ENCODE assay signal across 13 mouse cellular contexts in genomic region chr14:106364767-106365623, GRCm38 (mm10).
DNase-seq lines count a peak whose midpoint lies in the region; ATAC-seq and TF ChIP-seq lines count a peak whose summit lies in the region.
"Had no signal": no experiment of that assay in that cellular context is flagged by ENCODE, and none has a peak within 500 bp of the region (broad histone marks: within the 10 kb centered on the region; RNA-seq: fewer than 3 reads in every experiment).

No protein-coding gene starts in this region.

- TF ChIP-seq CTCF in liver, adult 2 months (IDR thresholded peaks at IDR 0.05; ENCODE audit: low read depth, low read length) = no peak

- no peak overlapping the region for H3K4me2 ChIP-seq in liver, embryonic 12.5 days
- H3K4me2 ChIP-seq in embryonic facial prominence, embryonic 12.5 days (replicated peaks) = no peak overlapping the region; the same call in 1 of the 2 replicates
- H3K4me2 ChIP-seq in limb, embryonic 15.5 days = no peak overlapping the region
- H3K4me2 ChIP-seq in neural tube, embryonic 15.5 days = no peak overlapping the region
- H3K4me2 ChIP-seq: midbrain, embryonic 12.5 days; neural tube, embryonic 13.5 days had no signal

- ATAC-seq in liver, embryonic 12.5 days = no peak
- ATAC-seq in embryonic facial prominence, embryonic 12.5 days (ENCODE audit: insufficient number of reproducible peaks, insufficient read depth, low FRiP score, low TSS enrichment) = no peak
- ATAC-seq in limb, embryonic 15.5 days (ENCODE audit: insufficient number of reproducible peaks, low FRiP score, low TSS enrichment, low read depth) = no peak
- no peak for ATAC-seq in neural tube, embryonic 15.5 days (ENCODE audit: low FRiP score)
- ATAC-seq: forebrain, embryonic 14.5 days had no signal

- DNase-seq in liver, adult 2 months (ENCODE audit: extremely low read depth, low read depth, low spot score) = peak; percentile 13
- peak; percentile 3 for DNase-seq in heart, postnatal 25 days (ENCODE audit: low spot score)
- DNase-seq in left cerebral cortex, adult 9 months (ENCODE audit: low spot score in 2 of 2) = no peak
- DNase-seq in cerebellum, postnatal 14 days = no peak
- DNase-seq: right cerebral cortex, postnatal 4 days had no signal

- H3K27ac ChIP-seq in liver, adult 2 months (replicated peaks; ENCODE audit: insufficient read depth, low read depth, low read length) = no peak overlapping the region
- no peak overlapping the region for H3K27ac ChIP-seq in liver, embryonic 12.5 days
- H3K27ac ChIP-seq in embryonic facial prominence, embryonic 12.5 days = peak overlapping the region; percentile 30; the same call in 1 of the 2 replicates
- H3K27ac ChIP-seq in limb, embryonic 15.5 days = 0 out of 2 replicates have a peak overlapping the region, but pooled peaks have one; percentile 22
- no peak overlapping the region for H3K27ac ChIP-seq in neural tube, embryonic 15.5 days (replicated peaks)
- H3K27ac ChIP-seq: midbrain, embryonic 12.5 days; neural tube, embryonic 13.5 days had no signal

- no peaks in the 10 kb centered on the region for H3K79me2 ChIP-seq in liver, adult 2 months (ENCODE audit: control insufficient read depth, insufficient read depth, low read length)

- no peak overlapping the region for H3K4me3 ChIP-seq in liver, adult 2 months (ENCODE audit: insufficient read depth, low read depth, low read length)
- H3K4me3 ChIP-seq in liver, embryonic 12.5 days = no peak overlapping the region
- no peak overlapping the region for H3K4me3 ChIP-seq in embryonic facial prominence, embryonic 12.5 days
- H3K4me3 ChIP-seq in limb, embryonic 15.5 days = no peak overlapping the region
- H3K4me3 ChIP-seq in neural tube, embryonic 15.5 days (replicated peaks) = no peak overlapping the region
- H3K4me3 ChIP-seq: midbrain, embryonic 12.5 days; neural tube, embryonic 13.5 days had no signal

- intact Hi-C loops in heart, postnatal 25 days (cut with DNase I) = no loop called here

- no peaks in the 10 kb centered on the region for H3K36me3 ChIP-seq in liver, adult 2 months (ENCODE audit: control insufficient read depth, insufficient read depth, low read length)
- H3K36me3 ChIP-seq in liver, embryonic 12.5 days = no peaks in the 10 kb centered on the region
- no peaks in the 10 kb centered on the region for H3K36me3 ChIP-seq in embryonic facial prominence, embryonic 12.5 days
- no peaks in the 10 kb centered on the region for H3K36me3 ChIP-seq in limb, embryonic 15.5 days
- H3K36me3 ChIP-seq in neural tube, embryonic 15.5 days = no peaks in the 10 kb centered on the region
- H3K36me3 ChIP-seq: midbrain, embryonic 12.5 days; neural tube, embryonic 13.5 days had no signal

- no peak overlapping the region for H3K9ac ChIP-seq in liver, adult 2 months (ENCODE audit: low read depth, low read length)
- H3K9ac ChIP-seq in liver, embryonic 12.5 days = no peak overlapping the region
- H3K9ac ChIP-seq in embryonic facial prominence, embryonic 12.5 days = no peak overlapping the region
- no peak overlapping the region for H3K9ac ChIP-seq in limb, embryonic 15.5 days
- H3K9ac ChIP-seq in neural tube, embryonic 15.5 days (replicated peaks) = no peak overlapping the region
- H3K9ac ChIP-seq: midbrain, embryonic 12.5 days; neural tube, embryonic 13.5 days had no signal

- H3K4me1 ChIP-seq in liver, adult 2 months (ENCODE audit: control insufficient read depth, insufficient read depth, low read length) = no peaks in the 10 kb centered on the region
- no peaks in the 10 kb centered on the region for H3K4me1 ChIP-seq in liver, embryonic 12.5 days
- H3K4me1 ChIP-seq in embryonic facial prominence, embryonic 12.5 days = peaks cover 9% of the 10 kb centered on the region
- H3K4me1 ChIP-seq in limb, embryonic 15.5 days = no peaks in the 10 kb centered on the region
- H3K4me1 ChIP-seq in neural tube, embryonic 15.5 days = no peaks in the 10 kb centered on the region
- H3K4me1 ChIP-seq: midbrain, embryonic 12.5 days; neural tube, embryonic 13.5 days had no signal

- H3K27me3 ChIP-seq in liver, adult 2 months (ENCODE audit: control insufficient read depth, insufficient read depth, low read length) = no peaks in the 10 kb centered on the region
- no peaks in the 10 kb centered on the region for H3K27me3 ChIP-seq in liver, embryonic 12.5 days (replicated peaks)
- H3K27me3 ChIP-seq in embryonic facial prominence, embryonic 12.5 days = no peaks in the 10 kb centered on the region
- H3K27me3 ChIP-seq in limb, embryonic 15.5 days = no peaks in the 10 kb centered on the region
- H3K27me3 ChIP-seq in neural tube, embryonic 15.5 days (replicated peaks) = no peaks in the 10 kb centered on the region
- H3K27me3 ChIP-seq: CH12.LX; midbrain, embryonic 12.5 days; neural tube, embryonic 13.5 days had no signal

- 63% methylated on average over 8 of the region's 8 CpGs for WGBS in liver, adult 2 months
- WGBS in liver, embryonic 12.5 days (ENCODE audit: insufficient replicate concordance) = 63% methylated on average over 8 of the region's 8 CpGs
- 29% methylated on average over 8 of the region's 8 CpGs for WGBS in embryonic facial prominence, embryonic 12.5 days
- WGBS in limb, embryonic 15.5 days = 21% methylated on average over 8 of the region's 8 CpGs
- WGBS in neural tube, embryonic 15.5 days = 64% methylated on average over 8 of the region's 8 CpGs

- no peak for TF ChIP-seq POLR2A in liver, adult 2 months (IDR thresholded peaks at IDR 0.05; ENCODE audit: extremely low read depth, insufficient read depth, low read length)

- H3K9me3 ChIP-seq in liver, embryonic 12.5 days (replicated peaks) = no peaks in the 10 kb centered on the region
- H3K9me3 ChIP-seq in embryonic facial prominence, embryonic 12.5 days = no peaks in the 10 kb centered on the region
- H3K9me3 ChIP-seq in limb, embryonic 15.5 days = no peaks in the 10 kb centered on the region
- no peaks in the 10 kb centered on the region for H3K9me3 ChIP-seq in neural tube, embryonic 15.5 days (replicated peaks)
- H3K9me3 ChIP-seq: midbrain, embryonic 12.5 days; neural tube, embryonic 13.5 days had no signal

Comparison
In these comparisons a context has a peak if more than half of its experiments do, and no peak if none do; other contexts are left out.
1. DNase-seq: peak in liver, adult 2 months (single experiment) and heart, postnatal 25 days (single experiment); none in left cerebral cortex, adult 9 months (0 of 2) and cerebellum, postnatal 14 days (0 of 2).
2. H3K27ac ChIP-seq: peak in embryonic facial prominence, embryonic 12.5 days (single experiment) and limb, embryonic 15.5 days (single experiment); none in liver, adult 2 months (single experiment), liver, embryonic 12.5 days (single experiment) and neural tube, embryonic 15.5 days (single experiment).